In genomic region chr15:89353837-89354236, GRCm38 (mm10) we compare ENCODE assay signal across 14 mouse cellular contexts. TPM values are rescaled to one million over a fixed set of nuclear protein-coding genes. Genes with fewer than 3 reads are reported as not detected.
DNase-seq lines count a peak whose midpoint lies in the region; ATAC-seq and TF ChIP-seq lines count a peak whose summit lies in the region.
"Had no signal": no experiment of that assay in that cellular context is flagged by ENCODE, and none has a peak within 500 bp of the region (broad histone marks: within the 10 kb centered on the region; RNA-seq: fewer than 3 reads in every experiment).

No protein-coding gene starts in this region.

- 95% methylated on average over 16 of the region's 16 CpGs for WGBS in forebrain, embryonic 15.5 days
- 94% methylated on average over 16 of the region's 16 CpGs for WGBS in forebrain, postnatal 0 days
- 92% methylated on average over 16 of the region's 16 CpGs for WGBS in liver, embryonic 11.5 days
- WGBS in embryonic facial prominence, embryonic 10.5 days: 93% methylated on average over 16 of the region's 16 CpGs
- WGBS in liver, embryonic 15.5 days (ENCODE audit: insufficient replicate concordance): 92% methylated on average over 16 of the region's 16 CpGs

- peaks cover 37% of the 10 kb centered on the region for H3K4me1 ChIP-seq in forebrain, embryonic 15.5 days
- H3K4me1 ChIP-seq in forebrain, postnatal 0 days (ENCODE audit: insufficient read depth): peaks cover 16% of the 10 kb centered on the region
- peaks cover 22% of the 10 kb centered on the region for H3K4me1 ChIP-seq in liver, embryonic 11.5 days (replicated peaks; ENCODE audit: control insufficient read depth, insufficient read depth, low read length)
- H3K4me1 ChIP-seq in embryonic facial prominence, embryonic 10.5 days: peaks cover 34% of the 10 kb centered on the region
- H3K4me1 ChIP-seq in liver, embryonic 15.5 days (replicated peaks): peaks cover 39% of the 10 kb centered on the region

- peak overlapping the region; percentile 84; the same call in 1 of the 2 replicates for H3K4me2 ChIP-seq in forebrain, embryonic 15.5 days (replicated peaks)
- H3K4me2 ChIP-seq in forebrain, postnatal 0 days (ENCODE audit: low read depth): no peak overlapping the region
- peak overlapping the region; percentile 88 for H3K4me2 ChIP-seq in liver, embryonic 11.5 days
- H3K4me2 ChIP-seq in liver, embryonic 15.5 days: peak overlapping the region; percentile 83

- H3K9ac ChIP-seq in forebrain, embryonic 15.5 days (replicated peaks): no peak overlapping the region
- no peak overlapping the region for H3K9ac ChIP-seq in forebrain, postnatal 0 days
- H3K9ac ChIP-seq in liver, embryonic 11.5 days (ENCODE audit: low read depth, low read length): peak overlapping the region; percentile 88; the same call in 1 of the 2 replicates
- peak overlapping the region; percentile 91; the same call in 1 of the 2 replicates for H3K9ac ChIP-seq in liver, embryonic 15.5 days

- no peak for DNase-seq in forebrain, postnatal 0 days
- DNase-seq in liver, embryonic 11.5 days (ENCODE audit: low spot score): no peak
- no peak for DNase-seq in liver
- no peak for DNase-seq in embryonic facial prominence, embryonic 10.5 days (ENCODE audit: low spot score)
- no peak for DNase-seq in ovary, adult 18-20 months (ENCODE audit: low spot score)
- no peak for DNase-seq in embryo, embryonic 11 days
- DNase-seq: kidney, postnatal 36 days; right cerebral cortex, postnatal 25 days had no signal

- peaks cover 28% of the 10 kb centered on the region for H3K36me3 ChIP-seq in forebrain, embryonic 15.5 days
- peaks cover 32% of the 10 kb centered on the region for H3K36me3 ChIP-seq in forebrain, postnatal 0 days (ENCODE audit: insufficient read depth)
- H3K36me3 ChIP-seq in liver, embryonic 11.5 days (ENCODE audit: control insufficient read depth, insufficient read depth, low read length): peaks cover 37% of the 10 kb centered on the region
- H3K36me3 ChIP-seq in embryonic facial prominence, embryonic 10.5 days (replicated peaks): peaks cover 62% of the 10 kb centered on the region
- peaks cover 65% of the 10 kb centered on the region for H3K36me3 ChIP-seq in liver, embryonic 15.5 days (replicated peaks)

- no peaks in the 10 kb centered on the region for H3K9me3 ChIP-seq in forebrain, embryonic 15.5 days
- H3K9me3 ChIP-seq in forebrain, postnatal 0 days (ENCODE audit: low read length): no peaks in the 10 kb centered on the region
- no peaks in the 10 kb centered on the region for H3K9me3 ChIP-seq in liver, embryonic 11.5 days (ENCODE audit: control insufficient read depth, low read length)
- H3K9me3 ChIP-seq in embryonic facial prominence, embryonic 10.5 days: no peaks in the 10 kb centered on the region
- no peaks in the 10 kb centered on the region for H3K9me3 ChIP-seq in liver, embryonic 15.5 days (replicated peaks)

- no peak for TF ChIP-seq CTCF in forebrain, postnatal 0 days (IDR thresholded peaks at IDR 0.05; ENCODE audit: low read depth)

- no peak overlapping the region for H3K27ac ChIP-seq in forebrain, embryonic 15.5 days (replicated peaks)
- H3K27ac ChIP-seq in forebrain, postnatal 0 days (ENCODE audit: low read depth, low read length): no peak overlapping the region
- H3K27ac ChIP-seq in liver, embryonic 11.5 days (ENCODE audit: low read depth, low read length): no peak overlapping the region
- H3K27ac ChIP-seq in embryonic facial prominence, embryonic 10.5 days (replicated peaks): no peak overlapping the region
- 0 out of 2 replicates have a peak overlapping the region, but pooled peaks have one; percentile 21 for H3K27ac ChIP-seq in liver, embryonic 15.5 days (replicated peaks)

- no peak for ATAC-seq in forebrain, embryonic 15.5 days (replicated peaks)
- no peak for ATAC-seq in forebrain, postnatal 0 days
- no peak for ATAC-seq in liver, embryonic 11.5 days (replicated peaks; ENCODE audit: low FRiP score)
- no peak for ATAC-seq in liver, embryonic 15.5 days (ENCODE audit: insufficient read depth)
- ATAC-seq: activated CD4-positive, CD25-positive, alpha-beta regulatory T cell, adult 4 months had no signal

- no peak overlapping the region for H3K4me3 ChIP-seq in forebrain, embryonic 15.5 days
- no peak overlapping the region for H3K4me3 ChIP-seq in forebrain, postnatal 0 days (ENCODE audit: low read depth, low read length)
- H3K4me3 ChIP-seq in liver, embryonic 11.5 days (ENCODE audit: low read depth, low read length): peak overlapping the region; percentile 86; the same call in 1 of the 2 replicates
- peak overlapping the region; percentile 88 for H3K4me3 ChIP-seq in embryonic facial prominence, embryonic 10.5 days
- H3K4me3 ChIP-seq in liver, embryonic 15.5 days (replicated peaks): peak overlapping the region; percentile 92

- H3K27me3 ChIP-seq in forebrain, embryonic 15.5 days: no peaks in the 10 kb centered on the region
- H3K27me3 ChIP-seq in forebrain, postnatal 0 days (ENCODE audit: insufficient read depth, low read length): no peaks in the 10 kb centered on the region
- H3K27me3 ChIP-seq in liver, embryonic 11.5 days (replicated peaks; ENCODE audit: control insufficient read depth, insufficient read depth, low read length): no peaks in the 10 kb centered on the region
- H3K27me3 ChIP-seq in embryonic facial prominence, embryonic 10.5 days (replicated peaks; ENCODE audit: low read depth, poor library complexity, severe bottlenecking): no peaks in the 10 kb centered on the region
- H3K27me3 ChIP-seq in liver, embryonic 15.5 days: no peaks in the 10 kb centered on the region

RNA-seq across cellular contexts. Expression of gene Lmf2, which starts 1.6 kb away (rescaled TPM):
- polyA plus RNA-seq in forebrain, embryonic 15.5 days (2015; fragmentation: Nextera tagmentation; extraction: Ambion mirVana): 31.6 and 33.0 TPM in 2 replicates
- 12.5 and 17.0 TPM in 2 replicates for total RNA-seq in forebrain, postnatal 0 days (2014; rRNA removed)
- 24.7 and 25.4 TPM in 2 replicates for polyA plus RNA-seq in forebrain, postnatal 0 days (2015; fragmentation: Nextera tagmentation; extraction: Ambion mirVana)
- 44.1 and 46.0 TPM in 2 replicates for polyA plus RNA-seq in liver, embryonic 11.5 days (2014; fragmentation: Nextera tagmentation; extraction: Ambion mirVana)
- 49.1 and 52.2 TPM in 2 replicates for polyA plus RNA-seq in embryonic facial prominence, embryonic 10.5 days (2016; fragmentation: Nextera tagmentation; extraction: Ambion mirVana)
- polyA plus RNA-seq in liver, embryonic 15.5 days (2015; fragmentation: Nextera tagmentation; extraction: Ambion mirVana): 30.9 and 35.3 TPM in 2 replicates

RNA-seq across cellular contexts. Expression of gene Ncaph2, which starts 1.7 kb away (rescaled TPM):
- 127 and 149 TPM in 2 replicates for polyA plus RNA-seq in forebrain, embryonic 15.5 days (2015; fragmentation: Nextera tagmentation; extraction: Ambion mirVana)
- total RNA-seq in forebrain, postnatal 0 days (2014; rRNA removed): 88.4 and 93.8 TPM in 2 replicates
- 94.9 and 95.1 TPM in 2 replicates for polyA plus RNA-seq in forebrain, postnatal 0 days (2015; fragmentation: Nextera tagmentation; extraction: Ambion mirVana)
- polyA plus RNA-seq in liver, embryonic 11.5 days (2014; fragmentation: Nextera tagmentation; extraction: Ambion mirVana): 163 TPM in 2 replicates
- 180 and 188 TPM in 2 replicates for polyA plus RNA-seq in embryonic facial prominence, embryonic 10.5 days (2016; fragmentation: Nextera tagmentation; extraction: Ambion mirVana)
- polyA plus RNA-seq in liver, embryonic 15.5 days (2015; fragmentation: Nextera tagmentation; extraction: Ambion mirVana): 110 and 115 TPM in 2 replicates

RNA-seq across cellular contexts. Expression of gene Miox, which starts 19.6 kb away (rescaled TPM):
- polyA plus RNA-seq in forebrain, embryonic 15.5 days (2015; fragmentation: Nextera tagmentation; extraction: Ambion mirVana): not detected in 2 replicates
- not detected in 2 replicates for total RNA-seq in forebrain, postnatal 0 days (2014; rRNA removed)
- not detected in 2 replicates for polyA plus RNA-seq in forebrain, postnatal 0 days (2015; fragmentation: Nextera tagmentation; extraction: Ambion mirVana)
- 2.0 and 2.7 TPM in 2 replicates for polyA plus RNA-seq in liver, embryonic 11.5 days (2014; fragmentation: Nextera tagmentation; extraction: Ambion mirVana)
- polyA plus RNA-seq in embryonic facial prominence, embryonic 10.5 days (2016; fragmentation: Nextera tagmentation; extraction: Ambion mirVana): not detected in 2 replicates
- polyA plus RNA-seq in liver, embryonic 15.5 days (2015; fragmentation: Nextera tagmentation; extraction: Ambion mirVana): 10.3 and 10.6 TPM in 2 replicates
- total RNA-seq: left cerebral cortex, postnatal 36 days had no signal
- polyA plus RNA-seq: activated CD4-positive, CD25-positive, alpha-beta regulatory T cell, adult 4 months; gonadal fat pad, adult 2 months; thymus, postnatal 0 days had no signal

RNA-seq across cellular contexts. Expression of gene Sco2, which starts 19.8 kb away (rescaled TPM):
- polyA plus RNA-seq in forebrain, embryonic 15.5 days (2015; fragmentation: Nextera tagmentation; extraction: Ambion mirVana): 9.0 and 10.2 TPM in 2 replicates
- 34.6 and 37.6 TPM in 2 replicates for total RNA-seq in forebrain, postnatal 0 days (2014; rRNA removed)
- polyA plus RNA-seq in forebrain, postnatal 0 days (2015; fragmentation: Nextera tagmentation; extraction: Ambion mirVana): 24.0 and 24.2 TPM in 2 replicates
- polyA plus RNA-seq in liver, embryonic 11.5 days (2014; fragmentation: Nextera tagmentation; extraction: Ambion mirVana): 8.1 and 9.7 TPM in 2 replicates
- polyA plus RNA-seq in embryonic facial prominence, embryonic 10.5 days (2016; fragmentation: Nextera tagmentation; extraction: Ambion mirVana): 5.3 and 8.5 TPM in 2 replicates
- polyA plus RNA-seq in liver, embryonic 15.5 days (2015; fragmentation: Nextera tagmentation; extraction: Ambion mirVana): 2.4 and 4.3 TPM in 2 replicates

RNA-seq across cellular contexts. Expression of gene Tymp, which starts 23.0 kb away (rescaled TPM):
- polyA plus RNA-seq in forebrain, embryonic 15.5 days (2015; fragmentation: Nextera tagmentation; extraction: Ambion mirVana): 1.8 and 2.4 TPM in 2 replicates
- 3.7 and 5.2 TPM in 2 replicates for total RNA-seq in forebrain, postnatal 0 days (2014; rRNA removed)
- polyA plus RNA-seq in forebrain, postnatal 0 days (2015; fragmentation: Nextera tagmentation; extraction: Ambion mirVana): 3.5 and 4.1 TPM in 2 replicates
- 1.5 and 1.8 TPM in 2 replicates for polyA plus RNA-seq in liver, embryonic 11.5 days (2014; fragmentation: Nextera tagmentation; extraction: Ambion mirVana)
- 0.98 and 1.5 TPM in 2 replicates for polyA plus RNA-seq in embryonic facial prominence, embryonic 10.5 days (2016; fragmentation: Nextera tagmentation; extraction: Ambion mirVana)
- polyA plus RNA-seq in liver, embryonic 15.5 days (2015; fragmentation: Nextera tagmentation; extraction: Ambion mirVana): 0.40 TPM in 2 replicates

Comparison
In these comparisons a context has a peak if more than half of its experiments do, and no peak if none do; other contexts are left out.
1. H3K4me3 ChIP-seq: peak in liver, embryonic 11.5 days (single experiment), embryonic facial prominence, embryonic 10.5 days (single experiment) and liver, embryonic 15.5 days (single experiment); none in forebrain, embryonic 15.5 days (single experiment) and forebrain, postnatal 0 days (single experiment).
2. H3K9ac ChIP-seq: peak in liver, embryonic 11.5 days (single experiment) and liver, embryonic 15.5 days (single experiment); none in forebrain, embryonic 15.5 days (single experiment) and forebrain, postnatal 0 days (single experiment).